In the genomic region with DNA sequence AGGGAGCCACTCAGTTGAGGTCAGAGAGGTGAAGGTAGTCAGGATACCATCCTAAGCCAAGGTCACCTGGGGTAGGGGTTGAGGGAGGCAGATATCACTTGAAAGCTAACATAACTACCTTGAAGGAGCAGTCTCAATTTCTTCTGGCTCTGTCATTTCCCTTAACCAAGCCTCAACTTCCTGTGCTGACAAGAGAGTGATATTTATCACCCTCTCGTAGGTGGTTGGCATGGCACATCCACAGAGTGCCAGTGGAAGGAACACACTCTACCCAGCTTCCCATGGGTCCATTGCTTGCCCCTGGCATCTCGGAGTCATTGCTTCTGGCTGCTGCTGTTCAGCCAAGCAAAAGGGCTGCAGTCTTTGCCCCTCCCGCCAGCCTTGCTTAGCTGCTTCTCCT, we compare ENCODE assay signal across 11 mouse cellular contexts. TPM values are rescaled to one million over a fixed set of nuclear protein-coding genes. Genes with fewer than 3 reads are reported as not detected.
"Had no signal": no experiment of that assay in that cellular context is flagged by ENCODE, and none has a peak within 500 bp of the region (broad histone marks: within the 10 kb centered on the region; RNA-seq: fewer than 3 reads in every experiment).

No protein-coding gene starts in this region.

- DNase-seq: kidney, adult 9 months; kidney, postnatal 14 days; layer of hippocampus, adult 9-11 months; liver, embryonic 13.5 days; lung, adult 2 months; midbrain, embryonic 14.5 days; thymus, adult 2 months; thymus, postnatal 14 days; thymus, postnatal 4 days had no signal

RNA-seq across cellular contexts. Expression of a gene that starts 17.8 kb away (rescaled TPM):
- total RNA-seq: liver, adult 2 months; megakaryocyte-erythroid progenitor cell, adult 5-6 weeks had no signal
